Mouse (Mus musculus) MEL (cell line): ENCODE results near the gene Skor1. TPM values are rescaled to one million over a fixed set of nuclear protein-coding genes. Genes with fewer than 3 reads are reported as not detected.
A peak's percentile ranks its signal among the peaks of the same experiment; 100 is the strongest.

Experiments
- DNase-seq: peaks from one replicate; pipeline ENCODE4 v3.0.0; 2011; ENCODE audit warnings: low read depth, low spot score
- H3K27ac ChIP-seq: 2 replicates; pipeline ENCODE4 v1.5.1; 2012; ENCODE audit warnings: low read depth, mild to moderate bottlenecking, control low read depth, low read length, moderate library complexity; ENCODE audit not compliant: control insufficient read depth
- H3K27me3 ChIP-seq, 2 experiments: fragments of 150-350 bp in 1 of 2; sonication (generic) in 1 of 2; 2 replicates each; pipeline ENCODE4 v1.6.1; 2012; ENCODE audit warnings: low read length in 2 of 2, mild to moderate bottlenecking in 2 of 2, improper control_type of control experiment in 1 of 2, moderate library complexity in 1 of 2; ENCODE audit not compliant: insufficient read depth in 2 of 2, control insufficient read depth in 1 of 2
- H3K36me3 ChIP-seq, 2 experiments: 2 replicates each; pipeline ENCODE4 v1.6.1; 2012 to 2014; ENCODE audit warnings: low read length in 2 of 2, improper control_type of control experiment in 1 of 2, inconsistent platforms in 1 of 2, mild to moderate bottlenecking in 1 of 2; ENCODE audit not compliant: insufficient read depth in 2 of 2, control insufficient read depth in 1 of 2
- H3K4me1 ChIP-seq, 2 experiments: fragments of 150-350 bp in 1 of 2; sonication (generic) in 1 of 2; 2 replicates each; pipeline ENCODE4 v1.6.1; 2012; ENCODE audit warnings: low read length in 2 of 2, improper control_type of control experiment in 1 of 2, mild to moderate bottlenecking in 1 of 2; ENCODE audit not compliant: insufficient read depth in 2 of 2, control insufficient read depth in 1 of 2
- H3K4me3 ChIP-seq, 2 experiments: fragments of 150-350 bp in 1 of 2; sonication (generic) in 1 of 2; 2 replicates each; pipeline ENCODE4 v1.5.1; 2012; ENCODE audit warnings: low read depth in 2 of 2, low read length in 2 of 2, mild to moderate bottlenecking in 2 of 2, moderate library complexity in 2 of 2, control low read depth in 1 of 2, improper control_type of control experiment in 1 of 2; ENCODE audit not compliant: control insufficient read depth in 1 of 2, insufficient read depth in 1 of 2
- H3K79me2 ChIP-seq: 2 replicates; pipeline ENCODE4 v1.6.1; 2012; ENCODE audit warnings: mild to moderate bottlenecking, low read length, moderate library complexity; ENCODE audit not compliant: control insufficient read depth, poor library complexity, insufficient read depth
- H3K9ac ChIP-seq: 2 replicates; pipeline ENCODE4 v1.6.1; 2012; ENCODE audit warnings: low read depth, mild to moderate bottlenecking, control low read depth, low read length, moderate library complexity; ENCODE audit not compliant: control insufficient read depth, poor library complexity, severe bottlenecking
- H3K9me3 ChIP-seq: fragments of 150-350 bp; sonication (generic); replicated peaks from 2 replicates; pipeline ENCODE4 v1.6.1; 2012; ENCODE audit warnings: mild to moderate bottlenecking, low read length, improper control_type of control experiment, moderate library complexity; ENCODE audit not compliant: insufficient read depth
- BHLHE40 ChIP-seq: IDR thresholded peaks from 2 replicates; pipeline ENCODE4 v1.6.1; 2012; ENCODE audit warnings: low read depth, mild to moderate bottlenecking, inconsistent platforms, low read length, improper control_type of control experiment, borderline replicate concordance
- CTCF ChIP-seq, 3 experiments: IDR thresholded peaks in 2 of 3; conservative IDR thresholded peaks in 1 of 3; 2 replicates each; pipeline ENCODE4 v1.5.1; 2011 to 2012; ENCODE audit warnings: low read length in 3 of 3, low read depth in 2 of 3, mild to moderate bottlenecking in 2 of 3, improper control_type of control experiment in 1 of 3, inconsistent platforms in 1 of 3, mixed read lengths in 1 of 3, moderate library complexity in 1 of 3; ENCODE audit not compliant: control insufficient read depth in 1 of 3, insufficient read depth in 1 of 3, poor library complexity in 1 of 3, severe bottlenecking in 1 of 3
- GATA1 ChIP-seq: IDR thresholded peaks from 2 replicates; pipeline ENCODE4 v1.6.1; 2011; ENCODE audit warnings: low read depth, low read length, improper control_type of control experiment
- MAFK ChIP-seq: IDR thresholded peaks from 2 replicates; pipeline ENCODE4 v1.6.1; 2011; ENCODE audit warnings: low read depth, mild to moderate bottlenecking, low read length, improper control_type of control experiment, borderline replicate concordance
- MEF2A ChIP-seq: IDR thresholded peaks from 2 replicates; pipeline ENCODE4 v1.6.1; 2014; ENCODE audit warnings: low read depth, mild to moderate bottlenecking, inconsistent platforms, low read length, improper control_type of control experiment; ENCODE audit not compliant: poor library complexity, insufficient replicate concordance, severe bottlenecking; ENCODE audit errors: extremely low read depth
- MXI1 ChIP-seq: IDR thresholded peaks from 2 replicates; pipeline ENCODE4 v1.6.1; 2011; ENCODE audit warnings: mild to moderate bottlenecking, low read depth, low read length, improper control_type of control experiment
- MYB ChIP-seq: IDR thresholded peaks from 2 replicates; pipeline ENCODE4 v1.6.1; 2011; ENCODE audit warnings: mild to moderate bottlenecking, low read depth, low read length, improper control_type of control experiment
- MYC ChIP-seq: IDR thresholded peaks from 2 replicates; pipeline ENCODE4 v1.6.1; 2011; ENCODE audit warnings: low read depth, mild to moderate bottlenecking, low read length, improper control_type of control experiment, moderate library complexity
- NRF1 ChIP-seq: IDR thresholded peaks from 2 replicates; pipeline ENCODE4 v1.6.1; 2014; ENCODE audit warnings: low read depth, mild to moderate bottlenecking, inconsistent platforms, low read length, improper control_type of control experiment, moderate library complexity; ENCODE audit not compliant: poor library complexity, insufficient read depth, severe bottlenecking
- POLR2AphosphoS2 ChIP-seq: IDR thresholded peaks from 2 replicates; pipeline ENCODE4 v1.6.1; 2011; ENCODE audit warnings: low read length, improper control_type of control experiment
- RAD21 ChIP-seq: IDR thresholded peaks from 2 replicates; pipeline ENCODE4 v1.6.1; 2011; ENCODE audit warnings: mild to moderate bottlenecking, low read depth, low read length, improper control_type of control experiment
- RCOR1 ChIP-seq: IDR thresholded peaks from 2 replicates; pipeline ENCODE4 v1.6.1; 2012; ENCODE audit warnings: low read depth, mild to moderate bottlenecking, inconsistent platforms, low read length, improper control_type of control experiment
- SIN3A ChIP-seq: IDR thresholded peaks from 2 replicates; pipeline ENCODE4 v1.6.1; 2012; ENCODE audit warnings: low read length, improper control_type of control experiment, inconsistent platforms
- TBP ChIP-seq: IDR thresholded peaks from 2 replicates; pipeline ENCODE4 v1.8.0; 2011; ENCODE audit warnings: low read depth, low read length, improper control_type of control experiment
- ZC3H11A ChIP-seq: IDR thresholded peaks from 2 replicates; pipeline ENCODE4 v1.6.1; 2012; ENCODE audit warnings: low read depth, mild to moderate bottlenecking, inconsistent platforms, low read length, improper control_type of control experiment
- ZKSCAN1 ChIP-seq: IDR thresholded peaks from 2 replicates; pipeline ENCODE4 v1.6.1; 2012; ENCODE audit warnings: low read depth, mild to moderate bottlenecking, inconsistent platforms, low read length, improper control_type of control experiment, moderate library complexity
- ZNF384 ChIP-seq: IDR thresholded peaks from 2 replicates; pipeline ENCODE4 v1.6.1; 2012; ENCODE audit warnings: low read depth, mild to moderate bottlenecking, inconsistent platforms, low read length, improper control_type of control experiment
- polyA plus RNA-seq, 2 experiments: library from polyadenylated mRNA; stranded (reverse) in 1 of 2; unstranded in 1 of 2; fragments of >175 nt in 1 of 2; fragments of >200 nt in 1 of 2; gene quantifications; 2 replicates each; pipeline versions ENCODE4 v1.2.1 to v1.2.4; 2012; ENCODE audit warnings: low replicate concordance in 2 of 2, low read depth in 1 of 2; ENCODE audit not compliant: insufficient read length in 2 of 2, insufficient read depth in 1 of 2, missing spikeins in 1 of 2
- total RNA-seq: library from RNA; depleted of rRNA; stranded (reverse); fragments of 300-350 nt; gene quantifications from 2 replicates; pipeline ENCODE4 v1.2.3, GENCODE M21; 2012

Skor1 gene
- total and polyA plus RNA-seq, 3 experiments: 0.06 TPM; not detected in 2

DNA sequence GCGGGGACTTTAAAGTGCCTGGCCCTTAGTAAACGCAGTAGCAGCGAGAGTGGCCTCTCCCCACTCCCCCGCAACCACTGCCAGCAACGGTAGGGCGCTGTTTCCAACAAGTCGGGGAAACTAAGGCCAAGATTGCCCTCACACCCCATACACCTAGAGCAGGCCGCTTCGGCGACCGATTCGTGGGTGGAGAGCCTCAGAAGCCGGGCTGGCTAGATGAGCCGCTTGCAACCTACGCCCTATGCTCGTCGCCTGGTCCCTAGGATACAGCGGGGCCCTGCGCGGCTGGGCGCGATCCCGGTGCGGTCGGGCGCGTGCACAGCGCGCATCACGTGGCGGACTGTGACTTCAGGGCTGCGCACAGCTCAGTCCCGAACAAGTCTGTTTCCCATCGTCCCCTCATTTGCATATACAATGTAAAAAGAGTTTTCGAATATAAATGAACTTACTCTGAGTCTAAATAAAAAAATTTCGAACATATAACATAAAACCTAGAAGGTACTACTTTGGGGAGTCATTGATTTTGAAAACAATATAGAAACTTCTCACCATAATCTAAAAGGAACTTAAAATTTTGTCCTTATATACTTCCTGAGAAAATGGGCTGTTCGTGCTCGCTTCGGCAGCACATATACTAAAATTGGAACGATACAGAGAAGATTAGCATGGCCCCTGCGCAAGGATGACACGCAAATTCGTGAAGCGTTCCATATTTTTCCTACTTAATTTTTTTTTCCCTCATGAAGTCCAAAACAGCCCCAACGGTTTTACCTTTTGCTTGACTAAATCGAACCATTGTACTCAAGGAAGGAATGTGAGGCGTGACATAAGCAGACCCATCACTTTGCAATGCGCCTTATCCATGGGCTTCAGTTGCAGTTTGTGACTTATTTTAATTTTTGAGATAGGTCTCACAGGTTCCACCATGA lies 15.8 kb downstream of the Skor1 start (continued):
- TF ChIP-seq TBP (peak; percentile 99), SIN3A (peak; percentile 47; the same call in 1 of the 2 replicates), BHLHE40 (peak; percentile 74; the same call in 1 of the 2 replicates)

DNA sequence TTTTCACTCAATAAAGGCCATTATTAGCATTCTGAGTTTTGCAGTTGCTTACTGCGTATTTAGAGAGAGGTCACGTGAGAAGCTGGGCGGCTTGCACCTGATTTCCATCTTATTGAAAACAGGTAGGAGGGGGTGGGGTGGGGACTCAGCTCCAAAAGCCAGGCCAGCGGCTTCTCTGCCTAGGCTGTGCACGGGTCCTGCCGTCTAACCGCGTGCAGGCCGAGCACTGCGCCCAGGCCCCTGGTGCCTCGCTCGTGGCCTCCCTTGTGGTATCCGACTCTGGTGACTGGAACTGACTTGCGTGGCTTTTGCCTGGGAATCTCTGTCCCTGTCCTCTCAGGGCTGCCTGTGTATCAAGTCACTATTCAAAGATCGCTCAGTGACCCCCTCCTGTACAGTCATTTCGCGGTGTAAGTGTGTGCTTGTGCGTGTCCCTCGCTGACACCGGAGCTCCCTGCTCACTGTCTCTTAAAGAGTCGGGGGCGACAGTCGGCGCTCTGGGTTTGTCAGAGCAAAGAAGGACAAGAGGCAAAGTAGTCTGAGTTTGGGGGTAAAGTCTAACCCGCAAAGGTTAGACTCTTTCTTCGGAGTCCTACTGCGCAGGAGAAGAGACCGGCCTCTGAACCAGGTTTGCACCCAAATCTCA lies 16.7 kb downstream of the Skor1 start:
- H3K27ac ChIP-seq: peak overlapping the region; percentile 79; the same call in 1 of the 2 replicates
- no peaks in the 10 kb centered on the region for H3K27me3 ChIP-seq
- peak overlapping the region; percentile 73 to 96 for H3K4me3 ChIP-seq
- no peaks in the 10 kb centered on the region; the same call in 1 of the 2 replicates for H3K79me2 ChIP-seq
- no peaks in the 10 kb centered on the region for H3K9me3 ChIP-seq
- H3K36me3 ChIP-seq: peaks cover 0 to 2% of the 10 kb centered on the region in 2 experiments; a peak in 1 of 4 replicates
- peak; percentile 7 for DNase-seq
- peak overlapping the region; percentile 95 for H3K9ac ChIP-seq
- TF ChIP-seq ZC3H11A (no peak), MYC (no peak), RCOR1 (no peak), POLR2AphosphoS2 (no peak), TBP (no peak), RAD21 (no peak), MXI1 (no peak), NRF1 (no peak)
- H3K4me1 ChIP-seq: peaks cover 0 to 15% of the 10 kb centered on the region in 2 experiments; a peak in 1 of 4 replicates

DNA sequence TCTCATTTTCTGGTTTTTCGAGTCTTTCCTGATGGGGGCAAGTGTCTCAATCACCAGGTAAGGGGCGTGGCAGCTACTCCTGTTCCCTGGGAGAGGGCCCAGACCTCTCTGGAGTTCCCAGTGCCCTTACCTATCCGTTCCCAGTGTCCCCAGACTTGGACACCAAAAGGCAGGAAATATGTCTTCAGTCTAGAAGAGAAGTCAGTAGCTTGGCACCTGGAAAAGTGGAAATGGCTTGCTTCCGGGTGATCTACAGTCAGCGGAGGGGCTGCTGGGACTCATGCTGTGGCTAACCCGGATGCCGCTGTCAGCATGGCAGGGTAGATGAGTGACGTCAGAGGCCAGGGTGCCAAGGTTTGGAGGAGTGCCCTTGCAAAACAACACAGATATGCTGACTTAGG lies 19.1 kb downstream of the Skor1 start:
- H3K4me3 ChIP-seq: no peak overlapping the region
- no peak overlapping the region for H3K9ac ChIP-seq
- no peaks in the 10 kb centered on the region for H3K27me3 ChIP-seq
- peaks cover 0 to 12% of the 10 kb centered on the region in 2 experiments; a peak in 1 of 4 replicates for H3K4me1 ChIP-seq
- no peak overlapping the region for H3K27ac ChIP-seq
- peaks cover 0 to 2% of the 10 kb centered on the region in 2 experiments; a peak in 1 of 4 replicates for H3K36me3 ChIP-seq
- no peaks in the 10 kb centered on the region for H3K9me3 ChIP-seq
- H3K79me2 ChIP-seq: no peaks in the 10 kb centered on the region; the same call in 1 of the 2 replicates
- TF ChIP-seq ZNF384: no peak
- TF ChIP-seq MEF2A: no peak
- TF ChIP-seq RAD21: no peak
- TF ChIP-seq CTCF (IDR thresholded peaks at IDR 0.05 in 2 of 3, conservative IDR thresholded peaks at IDR 0.05 in 1 of 3; ENCODE audit: control insufficient read depth in 1 of 3, insufficient read depth in 1 of 3, low read depth in 2 of 3, low read length in 3 of 3, poor library complexity in 1 of 3, severe bottlenecking in 1 of 3): no peak
- no peak for TF ChIP-seq RCOR1
- no peak for TF ChIP-seq ZC3H11A
- TF ChIP-seq ZKSCAN1: no peak
- TF ChIP-seq MAFK: no peak
- no peak for TF ChIP-seq MYB
- TF ChIP-seq GATA1: no peak
- DNase-seq: no peak
